In the genomic region with DNA sequence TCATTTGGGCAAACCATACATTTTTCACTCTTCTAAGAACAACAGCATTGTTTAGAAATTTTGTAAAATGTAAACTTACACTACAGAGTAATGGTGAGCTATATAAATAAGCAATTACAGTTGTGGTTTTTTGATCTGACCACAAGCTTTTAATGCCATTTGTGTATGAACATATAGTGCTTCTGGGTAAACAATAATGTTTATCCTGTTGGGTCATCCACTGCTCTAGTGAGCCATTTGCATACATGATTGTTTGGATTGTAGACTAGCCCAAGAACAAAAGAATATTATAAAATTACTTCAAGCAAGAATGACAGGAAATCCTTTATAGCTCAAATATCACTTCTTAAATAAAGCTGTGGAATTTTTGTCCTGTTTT, we compare ENCODE assay signal across 13 mouse cellular contexts.
DNase-seq lines count a peak whose midpoint lies in the region; ATAC-seq and TF ChIP-seq lines count a peak whose summit lies in the region.
"Had no signal": no experiment of that assay in that cellular context is flagged by ENCODE, and none has a peak within 500 bp of the region (broad histone marks: within the 10 kb centered on the region; RNA-seq: fewer than 3 reads in every experiment).

No protein-coding gene starts in this region.

- no peak for ATAC-seq in kidney, embryonic 16.5 days (ENCODE audit: low FRiP score, low TSS enrichment)
- no peak for ATAC-seq in midbrain, embryonic 13.5 days
- no peak for ATAC-seq in midbrain, embryonic 16.5 days
- no peak for ATAC-seq in liver, embryonic 15.5 days (ENCODE audit: insufficient read depth)

- no peak for DNase-seq in heart, adult 2 months
- no peak for DNase-seq in heart, postnatal 25 days (ENCODE audit: low spot score)
- DNase-seq in kidney, adult 2 months, result no peak
- DNase-seq in cerebellum, adult 11-12 months, result no peak
- DNase-seq: cerebellum, adult 8-10 months; gastrocnemius, adult 2 months; lung, adult 2 months; thymus, postnatal 36 days had no signal

- no peak for TF ChIP-seq EP300 in heart, adult 2 months (IDR thresholded peaks at IDR 0.05; ENCODE audit: insufficient read depth, low read depth, low read length)

- no peak for TF ChIP-seq POLR2A in heart, adult 2 months (IDR thresholded peaks at IDR 0.05; ENCODE audit: insufficient read depth, low read depth, low read length)
- no peak for TF ChIP-seq POLR2A in kidney, adult 2 months (IDR thresholded peaks at IDR 0.05; ENCODE audit: low read depth, low read length)

- no peaks in the 10 kb centered on the region for H3K36me3 ChIP-seq in heart, adult 2 months (ENCODE audit: control insufficient read depth, insufficient read depth, low read length)
- no peaks in the 10 kb centered on the region for H3K36me3 ChIP-seq in kidney, embryonic 16.5 days (ENCODE audit: insufficient read depth, low read length)
- no peaks in the 10 kb centered on the region for H3K36me3 ChIP-seq in kidney, adult 2 months (ENCODE audit: control insufficient read depth, insufficient read depth, low read length)
- H3K36me3 ChIP-seq in midbrain, embryonic 13.5 days, result no peaks in the 10 kb centered on the region
- no peaks in the 10 kb centered on the region for H3K36me3 ChIP-seq in midbrain, embryonic 16.5 days (ENCODE audit: control insufficient read depth, insufficient read depth, low read length)
- no peaks in the 10 kb centered on the region for H3K36me3 ChIP-seq in liver, embryonic 15.5 days (replicated peaks)
- H3K36me3 ChIP-seq: G1E had no signal

- intact Hi-C loops in heart, adult 2 months (cut with DNase I), result no loop called here
- intact Hi-C loops in heart, postnatal 25 days (cut with DNase I), result no loop called here

- H3K4me2 ChIP-seq in kidney, embryonic 16.5 days (replicated peaks; ENCODE audit: low read depth, low read length), result no peak overlapping the region
- no peak overlapping the region for H3K4me2 ChIP-seq in midbrain, embryonic 13.5 days (replicated peaks)
- no peak overlapping the region for H3K4me2 ChIP-seq in midbrain, embryonic 16.5 days (ENCODE audit: low read length)
- no peak overlapping the region for H3K4me2 ChIP-seq in liver, embryonic 15.5 days

- H3K9me3 ChIP-seq in kidney, embryonic 16.5 days (ENCODE audit: low read length), result no peaks in the 10 kb centered on the region
- no peaks in the 10 kb centered on the region for H3K9me3 ChIP-seq in midbrain, embryonic 13.5 days
- H3K9me3 ChIP-seq in midbrain, embryonic 16.5 days (replicated peaks; ENCODE audit: control insufficient read depth, low read length, poor library complexity, severe bottlenecking), result no peaks in the 10 kb centered on the region
- H3K9me3 ChIP-seq in liver, embryonic 15.5 days (replicated peaks), result no peaks in the 10 kb centered on the region
- H3K9me3 ChIP-seq: G1E had no signal

- peaks cover 1% of the 10 kb centered on the region; the same call in 1 of the 2 replicates for H3K4me1 ChIP-seq in heart, adult 2 months (ENCODE audit: control insufficient read depth, insufficient read depth, low read length)
- peaks cover 16% of the 10 kb centered on the region; the same call in 1 of the 2 replicates for H3K4me1 ChIP-seq in kidney, embryonic 16.5 days (ENCODE audit: insufficient read depth, low read length)
- no peaks in the 10 kb centered on the region for H3K4me1 ChIP-seq in kidney, adult 2 months (ENCODE audit: control insufficient read depth, insufficient read depth, low read length)
- peaks cover 31% of the 10 kb centered on the region for H3K4me1 ChIP-seq in midbrain, embryonic 13.5 days (replicated peaks)
- H3K4me1 ChIP-seq in midbrain, embryonic 16.5 days (ENCODE audit: control insufficient read depth, insufficient read depth, low read length), result peaks cover 4% of the 10 kb centered on the region; the same call in 1 of the 2 replicates
- peaks cover 29% of the 10 kb centered on the region for H3K4me1 ChIP-seq in liver, embryonic 15.5 days (replicated peaks)

- H3K27ac ChIP-seq in heart, adult 2 months, result peak overlapping the region; percentile 52; the same call in 1 of the 2 replicates
- peak overlapping the region; percentile 77; the same call in 1 of the 2 replicates for H3K27ac ChIP-seq in kidney, embryonic 16.5 days (ENCODE audit: low read length)
- no peak overlapping the region for H3K27ac ChIP-seq in kidney, adult 2 months (ENCODE audit: insufficient read depth, low read depth, low read length)
- peak overlapping the region; percentile 54 for H3K27ac ChIP-seq in midbrain, embryonic 13.5 days
- no peak overlapping the region for H3K27ac ChIP-seq in midbrain, embryonic 16.5 days (ENCODE audit: low read length)
- peak overlapping the region; percentile 48; the same call in 1 of the 2 replicates for H3K27ac ChIP-seq in liver, embryonic 15.5 days (replicated peaks)
- H3K27ac ChIP-seq: gastrocnemius, adult 2 months had no signal

- H3K79me2 ChIP-seq in heart, adult 2 months (replicated peaks; ENCODE audit: control insufficient read depth, insufficient read depth, low read length), result no peaks in the 10 kb centered on the region

- TF ChIP-seq CTCF in heart, adult 2 months (IDR thresholded peaks at IDR 0.05), result no peak
- TF ChIP-seq CTCF in kidney, adult 2 months (conservative IDR thresholded peaks at IDR 0.05; ENCODE audit: insufficient read depth, insufficient read length, low read depth, low read length), result no peak

- no peak overlapping the region for H3K9ac ChIP-seq in heart, adult 2 months (ENCODE audit: low read depth, low read length)
- no peak overlapping the region for H3K9ac ChIP-seq in kidney, embryonic 16.5 days (replicated peaks; ENCODE audit: low read length)
- H3K9ac ChIP-seq in midbrain, embryonic 13.5 days (replicated peaks), result no peak overlapping the region
- H3K9ac ChIP-seq in midbrain, embryonic 16.5 days (ENCODE audit: low read depth, low read length), result no peak overlapping the region
- no peak overlapping the region for H3K9ac ChIP-seq in liver, embryonic 15.5 days

- H3K4me3 ChIP-seq in heart, adult 2 months, result no peak overlapping the region
- no peak overlapping the region for H3K4me3 ChIP-seq in kidney, embryonic 16.5 days (ENCODE audit: low read length)
- H3K4me3 ChIP-seq in kidney, adult 2 months (ENCODE audit: insufficient read depth, low read depth, low read length), result no peak overlapping the region
- no peak overlapping the region for H3K4me3 ChIP-seq in midbrain, embryonic 13.5 days (replicated peaks)
- no peak overlapping the region for H3K4me3 ChIP-seq in midbrain, embryonic 16.5 days (ENCODE audit: low read depth, low read length)
- no peak overlapping the region for H3K4me3 ChIP-seq in liver, embryonic 15.5 days (replicated peaks)

- no peaks in the 10 kb centered on the region for H3K27me3 ChIP-seq in heart, adult 2 months (ENCODE audit: control insufficient read depth, insufficient read depth, low read length)
- H3K27me3 ChIP-seq in kidney, embryonic 16.5 days (ENCODE audit: insufficient read depth, low read length), result no peaks in the 10 kb centered on the region
- H3K27me3 ChIP-seq in kidney, adult 2 months (replicated peaks; ENCODE audit: control insufficient read depth, insufficient read depth, low read length), result no peaks in the 10 kb centered on the region
- no peaks in the 10 kb centered on the region for H3K27me3 ChIP-seq in midbrain, embryonic 13.5 days
- H3K27me3 ChIP-seq in midbrain, embryonic 16.5 days (ENCODE audit: control insufficient read depth, insufficient read depth, low read depth, low read length), result no peaks in the 10 kb centered on the region
- H3K27me3 ChIP-seq in liver, embryonic 15.5 days, result no peaks in the 10 kb centered on the region

Comparison
In these comparisons a context has a peak if more than half of its experiments do, and no peak if none do; other contexts are left out.
1. H3K27ac ChIP-seq: peak in heart, adult 2 months (single experiment), kidney, embryonic 16.5 days (single experiment), midbrain, embryonic 13.5 days (single experiment) and liver, embryonic 15.5 days (single experiment); none in kidney, adult 2 months (single experiment) and midbrain, embryonic 16.5 days (single experiment).